Mouse (Mus musculus): ENCODE measurements around the gene Aif1.

- no peak for TF ChIP-seq GATA1 (IDR thresholded peaks at IDR 0.05; ENCODE audit: borderline replicate concordance, low read length)
- TF ChIP-seq FLI1 (IDR thresholded peaks at IDR 0.05; ENCODE audit: low read length) = no peak
Observed at GRCm38 (mm10) chr17:35131038-35131437, 44.8 kb downstream of the Aif1 start.

Data from megakaryocyte, embryonic 14.5 days (primary cell).